Mouse (Mus musculus): ENCODE results near the gene Tnfaip8l2. TPM values are rescaled to one million over a fixed set of nuclear protein-coding genes. Genes with fewer than 3 reads are reported as not detected.
"Not testable (repeated sequence)": the region's sequence is repeated elsewhere in the genome, so short reads cannot be mapped to it uniquely, and the experiment has no call there.

Gene Tnfaip8l2
- polyA plus RNA-seq, 1 experiment, result 30.8 TPM

- 64% methylated on average over 6 of the region's 6 CpGs for WGBS
These were observed 17.9 kb downstream of the Tnfaip8l2 start, which contains the start of gene Tmod4 for GRCm38 (mm10) chr3:95124246-95124645. Gene Tmod4, plus strand, starts transcription at chr3:95124476.

GRCm38 (mm10) chr3:95121580-95121979, 20.6 kb downstream of the Tnfaip8l2 start:
- 65% methylated on average over 6 of the region's 6 CpGs for WGBS
- no peak for DNase-seq (ENCODE audit: low read depth, low spot score)

More at GRCm38 (mm10) chr3:95124246-95124645, 17.9 kb downstream of the Tnfaip8l2 start, which contains the start of gene Tmod4:
- no peak for DNase-seq (ENCODE audit: low read depth, low spot score)

- WGBS, result 44% methylated on average over 2 of the region's 2 CpGs
- DNase-seq (ENCODE audit: low read depth, low spot score), result no peak
These were observed 24.4 kb downstream of the Tnfaip8l2 start for GRCm38 (mm10) chr3:95117751-95118150.

- WGBS, result 91% methylated on average over 1 of the region's 1 CpGs
These were observed 29.4 kb downstream of the Tnfaip8l2 start for GRCm38 (mm10) chr3:95112760-95113159.

GRCm38 (mm10) chr3:95110911-95111726, 31.0 kb downstream of the Tnfaip8l2 start, which contains the start of gene Vps72:
Gene Vps72, plus strand, starts transcription at chr3:95111022.
- DNase-seq (ENCODE audit: low read depth, low spot score), result no peak

More at GRCm38 (mm10) chr3:95112760-95113159, 29.4 kb downstream of the Tnfaip8l2 start:
- DNase-seq (ENCODE audit: low read depth, low spot score), result no peak

GRCm38 (mm10) chr3:95107898-95108297, 34.3 kb downstream of the Tnfaip8l2 start:
- DNase-seq (ENCODE audit: low read depth, low spot score), result no peak
- 57% methylated on average over 2 of the region's 2 CpGs for WGBS

More at GRCm38 (mm10) chr3:95110911-95111726, 31.0 kb downstream of the Tnfaip8l2 start, which contains the start of gene Vps72:
- under 1% methylated on average over 53 of the region's 54 CpGs for WGBS

- DNase-seq (ENCODE audit: low read depth, low spot score), result not testable (repeated sequence)
These were observed 34.9 kb downstream of the Tnfaip8l2 start for GRCm38 (mm10) chr3:95107308-95107707.

GRCm38 (mm10) chr3:95106338-95107117, 35.6 kb downstream of the Tnfaip8l2 start, which contains the start of gene Pip5k1a:
Gene Pip5k1a, minus strand, starts transcription at chr3:95106930.
- DNase-seq (ENCODE audit: low read depth, low spot score), result peak; percentile 99
- WGBS, result 1% methylated on average over 51 of the region's 51 CpGs

- under 1% methylated on average over 16 of the region's 16 CpGs for WGBS
- DNase-seq (ENCODE audit: low read depth, low spot score), result no peak
These were observed 36.4 kb downstream of the Tnfaip8l2 start for GRCm38 (mm10) chr3:95105586-95106337.

GRCm38 (mm10) chr3:95105121-95105520, 37.0 kb downstream of the Tnfaip8l2 start:
- 18% methylated on average over 4 of the region's 4 CpGs for WGBS
- no peak for DNase-seq (ENCODE audit: low read depth, low spot score)

- DNase-seq (ENCODE audit: low read depth, low spot score), result no peak
- 36% methylated on average over 2 of the region's 2 CpGs for WGBS
These were observed 41.3 kb downstream of the Tnfaip8l2 start for GRCm38 (mm10) chr3:95100854-95101253.

Other genes with a start within 250 kb of the Tnfaip8l2 start
- gene Selenbp1, start 209.3 kb downstream of the Tnfaip8l2 start, polyA plus RNA-seq (2012; rRNA removed), result 74.0 and 82.8 TPM in 2 replicates
- 6.2 and 12.2 TPM in 2 replicates for gene Rfx5, start 188.3 kb downstream of the Tnfaip8l2 start, polyA plus RNA-seq (2012; rRNA removed)
- gene Pi4kb, start 167.6 kb downstream of the Tnfaip8l2 start, polyA plus RNA-seq (2012; rRNA removed), result 21.7 and 33.0 TPM in 2 replicates
- gene Zfp687, start 126.9 kb downstream of the Tnfaip8l2 start, polyA plus RNA-seq (2012; rRNA removed), result 13.3 and 19.3 TPM in 2 replicates
- gene Psmd4, start 99.7 kb downstream of the Tnfaip8l2 start, polyA plus RNA-seq (2012; rRNA removed), result 138 and 153 TPM in 2 replicates
- gene Pip5k1a, start 35.4 kb downstream of the Tnfaip8l2 start, polyA plus RNA-seq (2012; rRNA removed), result 12.1 and 15.6 TPM in 2 replicates
- gene Vps72, start 31.3 kb downstream of the Tnfaip8l2 start, polyA plus RNA-seq (2012; rRNA removed), result 38.7 and 48.3 TPM in 2 replicates
- 0.71 and 0.73 TPM in 2 replicates for gene Tmod4, start 17.9 kb downstream of the Tnfaip8l2 start, polyA plus RNA-seq (2012; rRNA removed)
- 45.6 and 51.2 TPM in 2 replicates for gene Scnm1, start 8.3 kb downstream of the Tnfaip8l2 start, polyA plus RNA-seq (2012; rRNA removed)
- gene Lysmd1, start 8.3 kb downstream of the Tnfaip8l2 start, polyA plus RNA-seq (2012; rRNA removed), result 7.6 and 7.7 TPM in 2 replicates
- 1.4 and 2.6 TPM in 2 replicates for gene Sema6c, start 18.1 kb upstream of the Tnfaip8l2 start, polyA plus RNA-seq (2012; rRNA removed)
- gene Gabpb2, start 75.6 kb upstream of the Tnfaip8l2 start, polyA plus RNA-seq (2012; rRNA removed), result 9.2 and 16.1 TPM in 2 replicates
- 67.2 and 80.0 TPM in 2 replicates for gene Cdc42se1, start 86.4 kb upstream of the Tnfaip8l2 start, polyA plus RNA-seq (2012; rRNA removed)
- gene Mllt11, start 89.8 kb upstream of the Tnfaip8l2 start, polyA plus RNA-seq (2012; rRNA removed), result 18.9 and 21.6 TPM in 2 replicates
- 0.05 TPM in 2 replicates for gene Gm128, start 99.2 kb upstream of the Tnfaip8l2 start, polyA plus RNA-seq (2012; rRNA removed)
- gene Bnipl, start 108.8 kb upstream of the Tnfaip8l2 start, polyA plus RNA-seq (2012; rRNA removed), result 0.24 and 0.36 TPM in 2 replicates
- 71.9 and 82.6 TPM in 2 replicates for gene Mindy1, start 139.0 kb upstream of the Tnfaip8l2 start, polyA plus RNA-seq (2012; rRNA removed)
- 15.7 and 18.8 TPM in 2 replicates for gene Prune1, start 139.7 kb upstream of the Tnfaip8l2 start, polyA plus RNA-seq (2012; rRNA removed)
- 0.84 and 1.1 TPM in 2 replicates for gene Anxa9, start 164.8 kb upstream of the Tnfaip8l2 start, polyA plus RNA-seq (2012; rRNA removed)
- gene Cers2, start 172.4 kb upstream of the Tnfaip8l2 start, polyA plus RNA-seq (2012; rRNA removed), result 76.3 and 101 TPM in 2 replicates
- gene Setdb1, start 214.8 kb upstream of the Tnfaip8l2 start, polyA plus RNA-seq (2012; rRNA removed), result 9.8 and 13.4 TPM in 2 replicates